Mouse (Mus musculus): Measurements from ENCODE around the gene Matk. TPM values are rescaled to one million over a fixed set of nuclear protein-coding genes. Genes with fewer than 3 reads are reported as not detected.

The Matk gene
- total RNA-seq, 1 experiment, result 0.85 TPM

DNA sequence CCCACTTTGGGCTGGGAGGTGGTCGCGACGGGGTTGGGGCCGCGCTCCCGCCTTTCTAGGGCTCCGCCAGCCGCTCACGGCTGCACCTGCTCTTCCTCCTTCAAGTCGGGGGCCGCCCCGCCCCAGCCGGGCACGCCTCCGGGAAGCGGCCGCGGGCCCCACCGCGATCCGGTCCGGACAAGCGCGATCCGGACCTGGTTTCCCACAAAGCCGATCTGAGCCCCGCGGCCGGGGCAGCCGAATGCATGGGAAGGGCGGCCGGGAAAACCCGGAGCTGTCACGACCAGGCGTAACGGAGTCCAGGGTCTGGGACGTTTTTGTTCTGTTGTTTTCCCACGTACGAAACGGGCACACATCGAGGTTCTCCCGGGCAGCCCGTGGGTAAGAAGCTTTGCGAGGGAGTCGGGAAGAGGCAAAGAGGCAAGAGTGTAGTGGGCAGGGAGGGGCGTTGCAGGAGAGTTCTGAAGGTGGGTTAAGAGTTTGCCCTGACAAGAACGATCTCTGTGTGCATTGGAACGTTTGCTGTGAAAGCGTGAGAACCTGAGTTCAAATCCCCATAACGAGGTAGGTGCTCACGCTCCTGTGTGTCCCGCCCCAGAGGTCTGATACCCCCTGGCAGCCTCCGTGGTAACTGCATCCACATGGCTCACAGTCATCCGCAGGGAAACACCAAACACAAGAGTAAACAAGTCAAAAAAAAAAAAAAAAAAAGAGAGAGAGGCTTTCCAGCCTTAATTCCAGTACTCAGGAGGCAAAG, 33.1 kb downstream of the Matk start:
- peak; percentile 85 for DNase-seq (ENCODE audit: low read depth, low spot score)
- Histone ChIP-seq H3K4me3 (ENCODE audit: insufficient read depth in 1 of 2, low read depth in 1 of 2, low read length in 2 of 2, poor library complexity in 1 of 2, severe bottlenecking in 1 of 2) (peak overlapping the region; percentile 65 to 67), H3K9ac (ENCODE audit: insufficient read depth, low read depth, low read length, poor library complexity, severe bottlenecking) (peak overlapping the region; percentile 61), H3K36me3 (ENCODE audit: control insufficient read depth, insufficient read depth, low read length, poor library complexity, severe bottlenecking) (no peaks in the 10 kb centered on the region; the same call in 1 of the 2 replicates), H3K27ac (ENCODE audit: insufficient read depth, low read depth, low read length, poor library complexity, severe bottlenecking) (no peak overlapping the region; the same call in 1 of the 2 replicates), H3K9me3 (ENCODE audit: control insufficient read depth, insufficient read depth, low read depth, low read length) (no peaks in the 10 kb centered on the region), H3K4me1 (ENCODE audit: control insufficient read depth in 2 of 2, insufficient read depth in 2 of 2, low read length in 2 of 2, poor library complexity in 1 of 2) (peaks cover 0 to 30% of the 10 kb centered on the region in 2 experiments; a peak in 2 of 4 replicates)
- in situ Hi-C loops (cut with MboI; ENCODE audit: low sequenced_read_pairs in 2 of 2, unreplicated experiment in 2 of 2), result no loop called here
- TF ChIP-seq HCFC1 (IDR thresholded peaks at IDR 0.05; ENCODE audit: borderline replicate concordance, insufficient read depth, low read length) (peak; percentile 70; the same call in 1 of the 2 replicates), MAFK (IDR thresholded peaks at IDR 0.05; ENCODE audit: insufficient read depth, low read depth, low read length) (no peak), ZC3H11A (IDR thresholded peaks at IDR 0.05; ENCODE audit: borderline replicate concordance, low read depth, low read length) (no peak), ZNF384 (IDR thresholded peaks at IDR 0.05; ENCODE audit: low read depth, low read length) (peak; percentile 7; the same call in 1 of the 2 replicates), CHD2 (IDR thresholded peaks at IDR 0.05; ENCODE audit: low read depth, low read length) (no peak)

- Histone ChIP-seq H3K4me1 (ENCODE audit: control insufficient read depth in 2 of 2, insufficient read depth in 2 of 2, low read length in 2 of 2, poor library complexity in 1 of 2) (peaks cover 2 to 31% of the 10 kb centered on the region in 2 experiments), H3K9ac (ENCODE audit: insufficient read depth, low read depth, low read length, poor library complexity, severe bottlenecking) (no peak overlapping the region), H3K27ac (ENCODE audit: insufficient read depth, low read depth, low read length, poor library complexity, severe bottlenecking) (no peak overlapping the region), H3K36me3 (ENCODE audit: control insufficient read depth, insufficient read depth, low read length, poor library complexity, severe bottlenecking) (no peaks in the 10 kb centered on the region), H3K9me3 (ENCODE audit: control insufficient read depth, insufficient read depth, low read depth, low read length) (no peaks in the 10 kb centered on the region), H3K4me3 (ENCODE audit: insufficient read depth in 1 of 2, low read depth in 1 of 2, low read length in 2 of 2, poor library complexity in 1 of 2, severe bottlenecking in 1 of 2) (no peak overlapping the region)
- TF ChIP-seq CHD2 (IDR thresholded peaks at IDR 0.05; ENCODE audit: low read depth, low read length) (no peak), ZC3H11A (IDR thresholded peaks at IDR 0.05; ENCODE audit: borderline replicate concordance, low read depth, low read length) (no peak), MAFK (IDR thresholded peaks at IDR 0.05; ENCODE audit: insufficient read depth, low read depth, low read length) (no peak), HCFC1 (IDR thresholded peaks at IDR 0.05; ENCODE audit: borderline replicate concordance, insufficient read depth, low read length) (no peak), ZNF384 (IDR thresholded peaks at IDR 0.05; ENCODE audit: low read depth, low read length) (no peak)
- in situ Hi-C loops (cut with MboI; ENCODE audit: low sequenced_read_pairs in 2 of 2, unreplicated experiment in 2 of 2), result no loop called here
- no peak for DNase-seq (ENCODE audit: low read depth, low spot score)
Observed at GRCm38 (mm10) chr10:81286586-81286985, 33.9 kb downstream of the Matk start.

- in situ Hi-C loops (cut with MboI; ENCODE audit: low sequenced_read_pairs in 2 of 2, unreplicated experiment in 2 of 2), result no loop called here
- peak overlapping the region in 1 of 2 experiments; percentile 47; a peak in 2 of 4 replicates for H3K4me3 ChIP-seq (ENCODE audit: insufficient read depth in 1 of 2, low read depth in 1 of 2, low read length in 2 of 2, poor library complexity in 1 of 2, severe bottlenecking in 1 of 2)
- H3K27ac ChIP-seq (ENCODE audit: insufficient read depth, low read depth, low read length, poor library complexity, severe bottlenecking), result no peak overlapping the region
- TF ChIP-seq CHD2 (IDR thresholded peaks at IDR 0.05; ENCODE audit: low read depth, low read length), result no peak
- no peak for TF ChIP-seq ZNF384 (IDR thresholded peaks at IDR 0.05; ENCODE audit: low read depth, low read length)
- TF ChIP-seq HCFC1 (IDR thresholded peaks at IDR 0.05; ENCODE audit: borderline replicate concordance, insufficient read depth, low read length), result no peak
- TF ChIP-seq ZC3H11A (IDR thresholded peaks at IDR 0.05; ENCODE audit: borderline replicate concordance, low read depth, low read length), result no peak
- TF ChIP-seq MAFK (IDR thresholded peaks at IDR 0.05; ENCODE audit: insufficient read depth, low read depth, low read length), result no peak
- no peak overlapping the region for H3K9ac ChIP-seq (ENCODE audit: insufficient read depth, low read depth, low read length, poor library complexity, severe bottlenecking)
- H3K36me3 ChIP-seq (ENCODE audit: control insufficient read depth, insufficient read depth, low read length, poor library complexity, severe bottlenecking), result no peaks in the 10 kb centered on the region
- DNase-seq (ENCODE audit: low read depth, low spot score), result peak; percentile 77
- H3K4me1 ChIP-seq (ENCODE audit: control insufficient read depth in 2 of 2, insufficient read depth in 2 of 2, low read length in 2 of 2, poor library complexity in 1 of 2), result peaks cover 4 to 33% of the 10 kb centered on the region in 2 experiments
- no peaks in the 10 kb centered on the region for H3K9me3 ChIP-seq (ENCODE audit: control insufficient read depth, insufficient read depth, low read depth, low read length)
Observed at GRCm38 (mm10) chr10:81287513-81288157, 34.9 kb downstream of the Matk start.

DNA sequence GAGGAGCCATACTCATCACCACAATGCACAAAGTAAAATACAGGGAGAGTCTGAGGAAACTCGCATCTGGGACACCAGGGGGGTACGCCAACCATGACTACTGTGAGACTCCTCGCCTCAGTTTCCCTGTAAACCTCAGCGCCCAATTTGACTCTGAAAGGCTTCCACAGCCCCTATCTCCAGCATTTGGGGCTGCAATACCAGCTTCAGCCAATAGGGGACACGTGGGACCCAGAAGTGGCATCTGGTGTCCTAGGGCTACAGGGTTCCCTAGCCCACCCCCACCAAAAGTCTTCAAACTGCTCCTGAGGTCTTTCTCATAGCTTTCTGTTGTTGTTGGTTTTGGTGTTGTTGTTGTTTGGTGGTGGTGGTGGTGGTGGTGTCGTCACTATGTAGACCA, 35.9 kb downstream of the Matk start:
- TF ChIP-seq HCFC1 (IDR thresholded peaks at IDR 0.05; ENCODE audit: borderline replicate concordance, insufficient read depth, low read length) (no peak), MAFK (IDR thresholded peaks at IDR 0.05; ENCODE audit: insufficient read depth, low read depth, low read length) (no peak), CHD2 (IDR thresholded peaks at IDR 0.05; ENCODE audit: low read depth, low read length) (no peak), ZNF384 (IDR thresholded peaks at IDR 0.05; ENCODE audit: low read depth, low read length) (no peak), ZC3H11A (IDR thresholded peaks at IDR 0.05; ENCODE audit: borderline replicate concordance, low read depth, low read length) (no peak)
- peak; percentile 76 for DNase-seq (ENCODE audit: low read depth, low spot score)
- in situ Hi-C loops (cut with MboI; ENCODE audit: low sequenced_read_pairs in 2 of 2, unreplicated experiment in 2 of 2), result no loop called here
- H3K4me3 ChIP-seq (ENCODE audit: insufficient read depth in 1 of 2, low read depth in 1 of 2, low read length in 2 of 2, poor library complexity in 1 of 2, severe bottlenecking in 1 of 2), result peak overlapping the region; percentile 21 to 47; a peak in 3 of 4 replicates
- no peaks in the 10 kb centered on the region for H3K9me3 ChIP-seq (ENCODE audit: control insufficient read depth, insufficient read depth, low read depth, low read length)
- H3K4me1 ChIP-seq (ENCODE audit: control insufficient read depth in 2 of 2, insufficient read depth in 2 of 2, low read length in 2 of 2, poor library complexity in 1 of 2), result peaks cover 4 to 29% of the 10 kb centered on the region in 2 experiments
- no peak overlapping the region for H3K27ac ChIP-seq (ENCODE audit: insufficient read depth, low read depth, low read length, poor library complexity, severe bottlenecking)
- H3K36me3 ChIP-seq (ENCODE audit: control insufficient read depth, insufficient read depth, low read length, poor library complexity, severe bottlenecking), result no peaks in the 10 kb centered on the region
- H3K9ac ChIP-seq (ENCODE audit: insufficient read depth, low read depth, low read length, poor library complexity, severe bottlenecking), result no peak overlapping the region

Measured in ES-E14 (cell line).